Mouse (Mus musculus) neural tube, embryonic 14.5 days (tissue): ENCODE data around the gene Mrpl4. TPM values are rescaled to one million over a fixed set of nuclear protein-coding genes. Genes with fewer than 3 reads are reported as not detected.
A peak's percentile ranks its signal among the peaks of the same experiment; 100 is the strongest.

Experiments used
- ATAC-seq: fragments of 200-750 bp; cut with Nextera tagmentation; 2 replicates; pipeline ENCODE4 v1.8.0; 2017; ENCODE audit warnings: low read depth, mild to moderate bottlenecking, moderate TSS enrichment, moderate library complexity
- H3K27ac ChIP-seq: fragments of 300-500 bp; sonication (generic); 2 replicates; pipeline ENCODE4 v1.5.1; 2014; ENCODE audit warnings: low read depth, mild to moderate bottlenecking, control low read depth, low read length, moderate library complexity, mixed read lengths
- H3K27me3 ChIP-seq: fragments of 300-500 bp; sonication (generic); 2 replicates; pipeline ENCODE4 v1.6.1; 2014; ENCODE audit warnings: low read length; ENCODE audit not compliant: control insufficient read depth, insufficient read depth
- H3K36me3 ChIP-seq: fragments of 300-500 bp; sonication (generic); 2 replicates; pipeline ENCODE4 v1.6.1; 2014; ENCODE audit warnings: low read length, mixed read lengths; ENCODE audit not compliant: control insufficient read depth, insufficient read depth
- H3K4me1 ChIP-seq: fragments of 300-500 bp; sonication (generic); 2 replicates; pipeline ENCODE4 v1.6.1; 2014; ENCODE audit warnings: low read length; ENCODE audit not compliant: control insufficient read depth, insufficient read depth
- H3K4me2 ChIP-seq: fragments of 300-500 bp; sonication (generic); 2 replicates; pipeline ENCODE4 v1.6.1; 2014; ENCODE audit warnings: mild to moderate bottlenecking, low read depth, low read length, control low read depth
- H3K4me3 ChIP-seq: fragments of 300-500 bp; sonication (generic); 2 replicates; pipeline ENCODE4 v1.5.1; 2014; ENCODE audit warnings: low read depth, low read length, control low read depth, mixed read lengths
- H3K9ac ChIP-seq: fragments of 300-500 bp; sonication (generic); replicated peaks from 2 replicates; pipeline ENCODE4 v1.6.1; 2014; ENCODE audit warnings: low read depth, mild to moderate bottlenecking, control low read depth, low read length, mixed read lengths
- H3K9me3 ChIP-seq: fragments of 300-500 bp; sonication (generic); 2 replicates; pipeline ENCODE4 v1.6.1; 2016; ENCODE audit warnings: low read length; ENCODE audit not compliant: control insufficient read depth
- WGBS: fragments of 180-500 bp; shearing (Covaris S2); extraction: QIAGEN DNeasy Blood & Tissue Kit; methylation state at CpG from one replicate; pipeline ENCODE4 v1.1.7; 2014; 5-methylcytosine and 5-hydroxymethylcytosine counted together
- polyA plus RNA-seq: library from polyadenylated mRNA; unstranded; fragments of >200 nt; fragmentation: Nextera tagmentation; extraction: Ambion mirVana; gene quantifications from 2 replicates; pipeline ENCODE4 v1.2.1, GENCODE M21; 2014

Mrpl4 gene
- polyA plus RNA-seq, 1 experiment from 2014 or later, result 115 TPM

DNA sequence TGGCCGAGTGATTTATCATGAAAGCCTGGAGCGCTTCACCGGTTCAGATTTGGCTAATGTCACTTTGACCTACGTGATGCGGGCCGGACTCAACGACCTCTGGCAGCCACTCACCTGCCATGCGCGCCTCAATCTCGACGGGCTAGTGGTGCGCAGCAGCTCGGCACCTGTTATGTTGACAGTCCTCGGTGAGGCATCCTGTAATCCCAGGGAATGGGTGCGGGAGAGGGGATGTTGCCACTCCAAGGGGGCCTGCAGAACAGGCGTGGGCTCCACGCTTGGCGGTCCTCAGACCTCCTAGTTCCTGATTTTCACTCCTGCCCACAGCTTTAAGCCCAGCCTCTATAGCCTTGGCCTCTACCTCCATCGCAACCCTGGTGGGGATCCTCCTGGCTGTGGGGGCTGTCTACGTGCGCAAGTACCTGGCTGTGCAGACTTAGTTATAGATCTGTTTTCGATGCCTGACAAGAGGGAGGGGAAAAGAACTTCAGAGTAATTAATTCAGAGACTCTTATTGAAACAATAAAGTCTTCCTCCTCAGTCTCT is 27.6 kb downstream of the Mrpl4 start:
- H3K4me1 ChIP-seq, result peaks cover 23% of the 10 kb centered on the region
- peaks cover 52% of the 10 kb centered on the region for H3K27me3 ChIP-seq
- 25% methylated on average over 22 of the region's 22 CpGs for WGBS
- H3K9me3 ChIP-seq, result no peaks in the 10 kb centered on the region
- no peak overlapping the region for H3K27ac ChIP-seq
- H3K36me3 ChIP-seq, result no peaks in the 10 kb centered on the region
- no peak overlapping the region for H3K4me3 ChIP-seq
- no peak overlapping the region for H3K9ac ChIP-seq
- ATAC-seq, result no peak
- H3K4me2 ChIP-seq, result peak overlapping the region; percentile 93

GRCm38 (mm10) chr9:21030781-21031250 is 28.3 kb downstream of the Mrpl4 start:
- H3K9me3 ChIP-seq, result no peaks in the 10 kb centered on the region
- WGBS, result under 1% methylated on average over 13 of the region's 13 CpGs
- no peak overlapping the region for H3K27ac ChIP-seq
- H3K36me3 ChIP-seq, result no peaks in the 10 kb centered on the region
- H3K4me3 ChIP-seq, result peak overlapping the region; percentile 43
- ATAC-seq, result peak; percentile 50; the same call in 1 of the 2 replicates
- peak overlapping the region; percentile 93 for H3K4me2 ChIP-seq
- H3K9ac ChIP-seq, result no peak overlapping the region
- H3K27me3 ChIP-seq, result peaks cover 59% of the 10 kb centered on the region
- peaks cover 23% of the 10 kb centered on the region for H3K4me1 ChIP-seq

GRCm38 (mm10) chr9:21031251-21031895 is 28.8 kb downstream of the Mrpl4 start:
- H3K4me1 ChIP-seq, result peaks cover 23% of the 10 kb centered on the region
- peak overlapping the region; percentile 43 for H3K4me3 ChIP-seq
- peak; percentile 57 for ATAC-seq
- no peak overlapping the region for H3K27ac ChIP-seq
- WGBS, result under 1% methylated on average over 36 of the region's 36 CpGs
- H3K9ac ChIP-seq, result peak overlapping the region; percentile 44
- no peaks in the 10 kb centered on the region for H3K9me3 ChIP-seq
- no peaks in the 10 kb centered on the region for H3K36me3 ChIP-seq
- H3K4me2 ChIP-seq, result peak overlapping the region; percentile 93
- peaks cover 64% of the 10 kb centered on the region for H3K27me3 ChIP-seq

DNA sequence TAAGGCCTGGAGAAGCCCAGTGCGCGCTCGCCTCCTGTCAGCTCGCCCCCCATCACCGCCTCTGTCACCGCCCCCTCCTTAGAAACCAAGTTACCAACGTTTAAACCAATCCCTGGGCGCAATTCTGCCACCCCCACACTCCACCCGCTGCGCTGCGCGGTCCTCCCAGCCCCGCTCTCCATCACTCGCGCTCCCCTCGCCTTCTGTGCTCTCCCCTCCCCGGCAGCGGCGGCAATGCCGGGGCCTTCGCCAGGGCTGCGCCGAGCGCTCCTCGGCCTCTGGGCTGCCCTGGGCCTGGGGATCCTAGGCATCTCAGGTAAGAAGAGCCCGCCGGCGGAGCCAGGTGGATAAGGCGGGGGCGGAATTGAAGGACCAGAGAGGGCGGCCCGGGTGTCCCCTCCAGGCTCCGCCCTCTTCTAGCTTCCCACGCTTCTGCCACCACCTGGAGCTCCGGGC is 29.4 kb downstream of the Mrpl4 start, which contains the start of gene Icam5:
Gene Icam5 (plus strand): TSS at position 178 of the 456 bp plus-strand sequence.
- peak within 1 kb of the TSS; percentile 93 for H3K4me2 ChIP-seq
- H3K9me3 ChIP-seq, result no peaks in the 10 kb centered on the region
- H3K4me3 ChIP-seq, result peak within 1 kb of the TSS; percentile 43
- under 1% methylated on average over 34 of the region's 35 CpGs for WGBS
- peaks cover 23% of the 10 kb centered on the region for H3K4me1 ChIP-seq
- peaks cover 70% of the 10 kb centered on the region for H3K27me3 ChIP-seq
- no peaks in the 10 kb centered on the region for H3K36me3 ChIP-seq
- peak within 1 kb of the TSS; percentile 44 for H3K9ac ChIP-seq
- H3K27ac ChIP-seq, result no peak within 1 kb of the TSS
- peak; percentile 10 for ATAC-seq

GRCm38 (mm10) chr9:21032491-21032890 is 30.0 kb downstream of the Mrpl4 start:
- peak overlapping the region; percentile 43 for H3K4me3 ChIP-seq
- WGBS, result 5% methylated on average over 7 of the region's 7 CpGs
- H3K36me3 ChIP-seq, result no peaks in the 10 kb centered on the region
- peak overlapping the region; percentile 44; the same call in 1 of the 2 replicates for H3K9ac ChIP-seq
- H3K9me3 ChIP-seq, result no peaks in the 10 kb centered on the region
- H3K27me3 ChIP-seq, result peaks cover 75% of the 10 kb centered on the region
- H3K4me2 ChIP-seq, result peak overlapping the region; percentile 93
- H3K4me1 ChIP-seq, result peaks cover 27% of the 10 kb centered on the region
- no peak overlapping the region for H3K27ac ChIP-seq
- no peak for ATAC-seq

DNA sequence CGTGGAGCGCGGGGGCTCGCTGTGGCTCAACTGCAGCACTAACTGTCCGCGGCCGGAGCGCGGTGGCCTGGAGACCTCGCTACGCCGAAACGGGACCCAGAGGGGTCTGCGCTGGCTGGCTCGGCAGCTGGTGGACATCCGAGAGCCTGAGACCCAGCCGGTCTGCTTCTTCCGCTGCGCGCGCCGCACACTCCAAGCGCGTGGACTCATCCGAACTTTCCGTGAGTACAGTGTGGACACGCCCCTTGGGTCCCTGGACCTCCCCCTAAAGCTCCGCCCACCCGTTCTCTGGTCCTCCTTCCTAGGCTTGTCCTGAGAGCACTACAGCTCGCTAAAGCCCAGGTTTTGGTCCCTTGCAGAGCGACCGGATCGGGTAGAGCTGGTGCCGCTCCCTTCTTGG is 30.6 kb downstream of the Mrpl4 start:
- ATAC-seq, result no peak
- Histone ChIP-seq H3K4me3 (peak overlapping the region; percentile 24), H3K9ac (no peak overlapping the region), H3K4me2 (peak overlapping the region; percentile 93), H3K27ac (no peak overlapping the region), H3K4me1 (peaks cover 29% of the 10 kb centered on the region), H3K36me3 (no peaks in the 10 kb centered on the region), H3K27me3 (peaks cover 80% of the 10 kb centered on the region), H3K9me3 (no peaks in the 10 kb centered on the region)
- under 1% methylated on average over 34 of the region's 34 CpGs for WGBS

DNA sequence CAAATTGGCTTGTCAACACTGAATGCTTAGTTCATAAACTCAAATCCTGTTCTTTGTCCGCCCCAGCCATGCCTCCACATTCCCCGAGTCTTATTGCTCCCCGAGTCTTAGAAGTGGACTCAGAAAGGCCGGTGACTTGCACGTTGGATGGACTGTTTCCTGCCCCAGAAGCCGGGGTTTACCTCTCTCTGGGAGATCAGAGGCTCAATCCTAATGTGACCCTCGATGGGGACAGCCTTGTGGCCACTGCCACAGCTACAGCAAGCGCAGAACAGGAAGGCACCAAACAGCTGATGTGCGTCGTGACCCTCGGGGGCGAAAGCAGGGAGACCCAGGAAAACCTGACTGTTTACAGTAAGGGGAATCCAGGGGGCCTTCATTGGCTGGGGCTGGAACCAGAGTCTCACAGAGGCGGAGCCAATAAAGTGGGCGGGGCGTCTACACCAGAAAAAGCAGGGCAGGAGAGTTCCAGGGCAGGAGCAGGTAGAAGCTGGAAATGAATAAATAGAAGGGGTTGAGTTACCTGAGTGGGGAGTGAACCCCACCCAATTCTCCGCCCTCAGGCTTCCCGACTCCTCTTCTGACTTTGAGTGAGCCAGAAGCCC is 32.0 kb downstream of the Mrpl4 start:
- H3K4me2 ChIP-seq, result no peak overlapping the region
- 4% methylated on average over 17 of the region's 17 CpGs for WGBS
- H3K4me1 ChIP-seq, result peaks cover 25% of the 10 kb centered on the region

GRCm38 (mm10) chr9:21035586-21035985 is 33.0 kb downstream of the Mrpl4 start:
- Histone ChIP-seq H3K4me1 (peaks cover 25% of the 10 kb centered on the region), H3K4me2 (no peak overlapping the region), H3K9me3 (no peaks in the 10 kb centered on the region), H3K27ac (no peak overlapping the region), H3K27me3 (peaks cover 71% of the 10 kb centered on the region), H3K36me3 (no peaks in the 10 kb centered on the region), H3K4me3 (no peak overlapping the region), H3K9ac (no peak overlapping the region)
- WGBS, result 19% methylated on average over 9 of the region's 9 CpGs
- ATAC-seq, result no peak

More for the DNA sequence above, 32.0 kb downstream of the Mrpl4 start:
- no peaks in the 10 kb centered on the region for H3K36me3 ChIP-seq
- no peak overlapping the region for H3K27ac ChIP-seq
- no peaks in the 10 kb centered on the region for H3K9me3 ChIP-seq
- no peak for ATAC-seq
- H3K4me3 ChIP-seq, result no peak overlapping the region
- no peak overlapping the region for H3K9ac ChIP-seq
- H3K27me3 ChIP-seq, result peaks cover 77% of the 10 kb centered on the region

GRCm38 (mm10) chr9:21036161-21036560 is 33.6 kb downstream of the Mrpl4 start:
- Histone ChIP-seq H3K9ac (no peak overlapping the region), H3K36me3 (no peaks in the 10 kb centered on the region), H3K27ac (no peak overlapping the region), H3K4me1 (peaks cover 25% of the 10 kb centered on the region), H3K4me3 (no peak overlapping the region; the same call in 1 of the 2 replicates), H3K4me2 (peak overlapping the region; percentile 57; the same call in 1 of the 2 replicates), H3K27me3 (peaks cover 71% of the 10 kb centered on the region), H3K9me3 (no peaks in the 10 kb centered on the region)
- 6% methylated on average over 20 of the region's 20 CpGs for WGBS
- no peak for ATAC-seq
